Mouse (Mus musculus): ENCODE measurements around the gene Psmg4.

- no peak for TF ChIP-seq CTCF (IDR thresholded peaks at IDR 0.05; ENCODE audit: low read depth)
- no peak for TF ChIP-seq EP300 (IDR thresholded peaks at IDR 0.05; ENCODE audit: low read depth)
Measured at GRCm38 (mm10) chr13:34150271-34151027, 12.3 kb upstream of the Psmg4 start.

Data from liver, postnatal 0 days (tissue).